Mouse (Mus musculus): Measurements from ENCODE around the gene Fkbpl.
A peak's percentile ranks its signal among the peaks of the same experiment; 100 is the strongest.

Fkbpl gene

DNA sequence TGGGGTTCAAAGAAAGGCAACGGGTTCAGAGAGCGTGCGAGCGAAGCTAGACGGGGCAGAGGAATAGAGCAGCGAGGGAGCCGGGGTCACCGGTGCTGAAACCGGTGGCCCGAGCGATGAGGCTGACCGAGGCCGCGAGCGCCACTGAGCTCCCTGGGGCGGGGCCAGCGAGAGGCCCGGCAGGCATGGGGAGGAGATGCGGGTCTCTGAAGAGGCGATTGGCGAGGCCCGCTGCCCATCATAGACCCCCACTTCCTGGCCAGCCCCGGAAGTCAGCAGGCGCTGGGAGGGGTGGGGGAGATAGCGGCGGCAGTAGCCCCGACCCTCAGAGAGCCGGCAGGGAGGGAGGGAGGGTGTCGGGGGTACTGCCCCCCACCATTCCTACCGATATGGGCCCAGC is 39.0 kb upstream of the Fkbpl start:
- peaks cover 68% of the 10 kb centered on the region for H3K4me1 ChIP-seq (replicated peaks; ENCODE audit: low read depth, low read length)
- H3K36me3 ChIP-seq (ENCODE audit: insufficient read depth, low read length) = peaks cover 41% of the 10 kb centered on the region
- H3K9me3 ChIP-seq (ENCODE audit: low read length) = no peaks in the 10 kb centered on the region
- peak overlapping the region; percentile 87 for H3K4me3 ChIP-seq (replicated peaks; ENCODE audit: low read length)
- H3K27me3 ChIP-seq (ENCODE audit: insufficient read depth, low read length) = no peaks in the 10 kb centered on the region
- TF ChIP-seq POU5F1 (IDR thresholded peaks at IDR 0.05; ENCODE audit: borderline replicate concordance, low read length) (no peak), CTCF (conservative IDR thresholded peaks at IDR 0.05; ENCODE audit: low read length) (no peak), NANOG (IDR thresholded peaks at IDR 0.05; ENCODE audit: borderline replicate concordance, low read length) (no peak)

DNA sequence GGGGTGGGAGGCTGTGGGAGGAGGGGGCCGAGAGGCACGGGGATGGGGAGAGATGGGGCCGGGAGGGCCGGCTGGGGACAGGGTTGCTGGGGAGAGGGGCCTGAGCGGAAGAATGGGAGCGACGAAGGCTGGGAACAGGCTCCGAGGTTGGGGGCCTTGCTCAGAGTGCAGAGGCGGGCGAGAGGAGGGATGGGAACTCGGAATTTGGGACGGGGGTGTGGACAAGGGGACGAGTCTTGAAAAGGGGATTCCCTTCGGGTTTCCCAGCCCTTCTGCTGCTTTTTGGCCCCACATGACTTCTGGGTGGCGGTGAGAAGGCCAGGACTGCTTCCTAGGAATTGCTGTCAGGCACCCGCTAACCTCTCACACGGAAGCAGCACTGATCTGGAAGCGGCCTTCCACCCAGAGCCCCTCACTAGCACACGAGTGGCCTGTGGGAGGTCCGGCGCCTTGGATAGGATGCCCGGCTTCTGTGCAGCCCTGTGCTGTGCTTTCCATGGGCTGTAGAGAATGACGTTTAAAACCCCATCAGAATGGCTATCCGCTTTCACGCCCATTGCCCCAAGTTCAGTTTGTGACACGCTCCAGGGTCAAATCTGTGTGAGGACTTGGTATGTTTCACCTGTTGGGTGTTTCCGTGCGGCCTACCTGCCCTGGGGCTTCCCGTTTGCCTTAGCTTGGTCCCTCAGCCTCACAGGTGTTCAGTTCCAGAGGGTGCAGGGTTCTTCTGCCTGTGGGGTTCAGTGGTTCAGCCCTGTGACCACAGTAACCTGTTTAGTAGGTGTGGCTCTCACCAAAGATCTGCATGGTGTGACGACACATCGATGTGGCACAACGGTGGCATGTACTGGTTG is 38.2 kb upstream of the Fkbpl start:
- no peaks in the 10 kb centered on the region for H3K27me3 ChIP-seq (ENCODE audit: insufficient read depth, low read length)
- H3K9me3 ChIP-seq (ENCODE audit: low read length) = no peaks in the 10 kb centered on the region
- H3K4me3 ChIP-seq (replicated peaks; ENCODE audit: low read length) = peak overlapping the region; percentile 87
- H3K36me3 ChIP-seq (ENCODE audit: insufficient read depth, low read length) = peaks cover 41% of the 10 kb centered on the region
- H3K4me1 ChIP-seq (replicated peaks; ENCODE audit: low read depth, low read length) = peaks cover 73% of the 10 kb centered on the region
- TF ChIP-seq POU5F1 (IDR thresholded peaks at IDR 0.05; ENCODE audit: borderline replicate concordance, low read length) (no peak), NANOG (IDR thresholded peaks at IDR 0.05; ENCODE audit: borderline replicate concordance, low read length) (no peak), CTCF (conservative IDR thresholded peaks at IDR 0.05; ENCODE audit: low read length) (no peak)

DNA sequence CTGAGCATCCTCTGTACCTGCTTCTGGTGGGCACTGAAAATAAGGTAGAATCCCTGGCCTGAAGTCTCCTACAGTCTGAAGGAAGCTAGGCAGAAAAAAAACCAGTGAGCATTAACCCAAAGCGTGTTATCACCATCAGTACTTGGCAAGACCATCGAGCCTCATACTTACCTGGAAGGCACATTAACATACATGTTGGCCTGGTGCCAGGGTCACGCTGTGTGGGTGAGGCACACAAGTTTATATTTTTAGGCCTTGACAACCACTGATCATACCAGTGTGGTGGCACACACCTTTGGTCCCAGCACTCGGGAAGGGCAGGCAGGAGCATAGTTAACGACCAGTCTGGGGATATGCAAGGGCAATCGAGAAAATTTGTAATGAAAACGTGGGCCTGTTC is 36.6 kb upstream of the Fkbpl start:
- H3K4me1 ChIP-seq (replicated peaks; ENCODE audit: low read depth, low read length) = peaks cover 74% of the 10 kb centered on the region
- no peaks in the 10 kb centered on the region for H3K27me3 ChIP-seq (ENCODE audit: insufficient read depth, low read length)
- TF ChIP-seq POU5F1 (IDR thresholded peaks at IDR 0.05; ENCODE audit: borderline replicate concordance, low read length) (no peak), NANOG (IDR thresholded peaks at IDR 0.05; ENCODE audit: borderline replicate concordance, low read length) (no peak), CTCF (conservative IDR thresholded peaks at IDR 0.05; ENCODE audit: low read length) (no peak)
- H3K4me3 ChIP-seq (replicated peaks; ENCODE audit: low read length) = no peak overlapping the region
- H3K36me3 ChIP-seq (ENCODE audit: insufficient read depth, low read length) = peaks cover 48% of the 10 kb centered on the region
- no peaks in the 10 kb centered on the region for H3K9me3 ChIP-seq (ENCODE audit: low read length)

DNA sequence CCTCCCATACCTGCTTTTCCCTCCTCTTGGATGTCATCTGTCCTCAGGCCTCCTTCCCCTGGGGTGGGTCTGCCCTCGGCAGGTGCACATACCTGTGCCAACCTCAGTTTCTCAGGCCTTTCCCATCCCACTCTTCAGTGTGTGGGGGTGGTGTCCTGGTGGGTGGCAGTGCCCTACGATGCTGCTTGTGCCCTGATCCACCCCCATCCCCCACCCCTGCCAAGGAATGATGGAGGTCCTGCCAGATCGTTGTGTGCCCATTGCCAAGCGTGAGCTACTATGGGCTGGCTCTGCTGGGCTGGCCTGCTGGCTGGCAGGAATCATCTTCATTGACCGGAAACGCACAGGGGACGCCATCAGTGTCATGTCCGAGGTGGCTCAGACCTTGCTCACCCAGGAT is 33.5 kb upstream of the Fkbpl start:
- H3K4me3 ChIP-seq (replicated peaks; ENCODE audit: low read length) = 0 out of 2 replicates have a peak overlapping the region, but pooled peaks have one; percentile 4
- no peak for TF ChIP-seq NANOG (IDR thresholded peaks at IDR 0.05; ENCODE audit: borderline replicate concordance, low read length)
- no peak for TF ChIP-seq POU5F1 (IDR thresholded peaks at IDR 0.05; ENCODE audit: borderline replicate concordance, low read length)
- no peak for TF ChIP-seq CTCF (conservative IDR thresholded peaks at IDR 0.05; ENCODE audit: low read length)
- H3K27me3 ChIP-seq (ENCODE audit: insufficient read depth, low read length) = no peaks in the 10 kb centered on the region
- H3K36me3 ChIP-seq (ENCODE audit: insufficient read depth, low read length) = peaks cover 78% of the 10 kb centered on the region
- H3K4me1 ChIP-seq (replicated peaks; ENCODE audit: low read depth, low read length) = peaks cover 91% of the 10 kb centered on the region
- no peaks in the 10 kb centered on the region for H3K9me3 ChIP-seq (ENCODE audit: low read length)

DNA sequence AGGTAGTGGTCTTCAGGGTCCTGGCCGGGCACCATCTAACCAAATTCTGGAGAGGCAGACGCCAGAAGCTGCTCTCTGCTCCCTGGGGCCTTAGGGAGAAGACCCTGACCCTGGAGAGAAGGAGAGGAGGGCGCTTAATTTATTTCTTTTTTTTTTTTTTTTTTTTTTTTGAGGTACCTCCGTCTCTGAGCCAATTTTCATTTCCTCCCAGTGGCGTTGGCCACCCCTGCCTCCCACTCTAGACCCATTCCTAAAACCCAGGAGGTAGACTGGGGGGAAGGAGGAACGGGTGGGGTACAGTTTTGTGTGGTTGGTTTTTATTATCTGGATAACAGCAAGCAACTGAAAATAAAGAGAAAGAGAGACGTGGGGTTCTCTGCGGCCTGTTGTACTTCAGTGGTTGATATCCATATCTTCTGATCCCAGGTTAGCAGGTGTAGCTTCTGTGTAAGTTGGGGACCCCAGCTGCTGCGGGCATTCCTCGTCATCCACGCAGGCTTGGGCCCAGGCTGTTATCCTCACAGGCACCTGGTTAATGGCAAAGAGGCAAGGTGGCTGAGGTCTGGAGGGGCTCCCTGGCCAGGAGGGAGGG is 31.4 kb upstream of the Fkbpl start:
- TF ChIP-seq NANOG (IDR thresholded peaks at IDR 0.05; ENCODE audit: borderline replicate concordance, low read length) = no peak
- TF ChIP-seq POU5F1 (IDR thresholded peaks at IDR 0.05; ENCODE audit: borderline replicate concordance, low read length) = no peak
- no peak for TF ChIP-seq CTCF (conservative IDR thresholded peaks at IDR 0.05; ENCODE audit: low read length)
- Histone ChIP-seq H3K9me3 (ENCODE audit: low read length) (no peaks in the 10 kb centered on the region), H3K36me3 (ENCODE audit: insufficient read depth, low read length) (peaks cover 81% of the 10 kb centered on the region), H3K4me3 (replicated peaks; ENCODE audit: low read length) (no peak overlapping the region), H3K27me3 (ENCODE audit: insufficient read depth, low read length) (no peaks in the 10 kb centered on the region), H3K4me1 (replicated peaks; ENCODE audit: low read depth, low read length) (peaks cover 75% of the 10 kb centered on the region)

DNA sequence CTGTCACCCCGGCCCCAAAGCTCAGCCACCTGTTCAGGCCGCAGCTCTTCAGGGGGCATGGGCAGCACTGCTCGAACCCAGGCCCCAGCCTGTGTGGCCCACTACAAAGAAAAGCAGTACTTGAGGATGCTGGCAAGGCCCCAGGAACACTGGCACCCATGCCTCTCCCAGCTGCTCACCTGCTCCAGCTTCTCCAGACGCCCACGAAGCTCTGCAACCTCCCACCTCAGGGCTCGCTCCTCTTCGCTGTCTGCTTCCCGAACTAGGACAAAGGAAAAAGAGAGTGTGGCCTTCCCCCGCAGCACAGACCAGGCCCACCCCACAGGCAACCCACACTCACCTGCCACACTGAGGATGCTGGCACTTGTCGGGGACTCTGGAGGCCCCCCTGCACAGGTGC is 30.7 kb upstream of the Fkbpl start:
- Histone ChIP-seq H3K4me1 (replicated peaks; ENCODE audit: low read depth, low read length) (peaks cover 68% of the 10 kb centered on the region), H3K27me3 (ENCODE audit: insufficient read depth, low read length) (no peaks in the 10 kb centered on the region), H3K4me3 (replicated peaks; ENCODE audit: low read length) (no peak overlapping the region), H3K36me3 (ENCODE audit: insufficient read depth, low read length) (peaks cover 74% of the 10 kb centered on the region), H3K9me3 (ENCODE audit: low read length) (no peaks in the 10 kb centered on the region)
- TF ChIP-seq CTCF (conservative IDR thresholded peaks at IDR 0.05; ENCODE audit: low read length) (no peak), POU5F1 (IDR thresholded peaks at IDR 0.05; ENCODE audit: borderline replicate concordance, low read length) (no peak), NANOG (IDR thresholded peaks at IDR 0.05; ENCODE audit: borderline replicate concordance, low read length) (no peak)

DNA sequence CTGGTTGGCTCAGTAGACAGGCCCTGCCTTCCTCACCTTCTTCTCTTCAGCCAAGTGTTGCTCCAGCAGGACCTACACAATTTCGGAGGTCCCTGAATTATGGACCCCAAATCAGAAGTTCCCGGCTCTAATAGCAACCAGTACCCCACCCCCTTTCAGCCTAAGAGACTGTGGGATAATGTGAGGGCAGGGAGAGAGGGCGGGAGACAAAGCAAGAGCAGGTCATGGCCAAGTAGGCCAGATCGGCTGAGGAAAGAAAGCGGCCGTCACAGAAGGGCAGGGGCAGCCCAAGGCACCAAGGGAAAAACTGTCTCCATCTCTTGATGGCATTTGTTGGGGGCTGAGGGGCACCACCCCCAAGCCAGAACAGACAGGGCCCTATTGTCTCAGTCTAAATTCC is 28.7 kb upstream of the Fkbpl start, which contains the start of gene Egfl8:
Gene Egfl8 (minus strand): TSS at position 101 of the 400 bp plus-strand sequence.
- H3K36me3 ChIP-seq (ENCODE audit: insufficient read depth, low read length) = peaks cover 67% of the 10 kb centered on the region
- H3K27me3 ChIP-seq (ENCODE audit: insufficient read depth, low read length) = no peaks in the 10 kb centered on the region
- TF ChIP-seq CTCF (conservative IDR thresholded peaks at IDR 0.05; ENCODE audit: low read length) = no peak
- H3K4me3 ChIP-seq (replicated peaks; ENCODE audit: low read length) = no peak within 1 kb of the TSS
- H3K9me3 ChIP-seq (ENCODE audit: low read length) = no peaks in the 10 kb centered on the region
- H3K4me1 ChIP-seq (replicated peaks; ENCODE audit: low read depth, low read length) = peaks cover 55% of the 10 kb centered on the region

DNA sequence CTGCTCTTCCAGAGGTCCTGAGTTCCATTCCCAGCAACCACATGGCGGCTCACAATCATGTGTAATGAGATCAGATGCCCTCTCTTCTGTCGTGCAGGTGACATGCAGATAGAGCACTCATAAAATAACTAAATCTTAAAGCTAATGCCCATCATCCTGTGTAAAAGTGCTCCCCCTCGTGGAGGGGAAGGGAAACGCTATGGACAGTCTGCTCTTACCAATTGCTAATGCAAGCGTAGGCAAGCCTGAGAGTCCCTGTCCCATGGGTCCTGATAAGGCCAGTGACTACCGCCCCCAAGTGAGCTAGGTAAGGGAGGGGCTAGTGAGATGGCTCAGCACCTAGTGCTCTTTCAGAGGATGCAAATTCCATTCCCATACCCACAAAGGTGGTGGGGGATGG is 25.6 kb upstream of the Fkbpl start:
- H3K27me3 ChIP-seq (ENCODE audit: insufficient read depth, low read length) = no peaks in the 10 kb centered on the region
- no peaks in the 10 kb centered on the region for H3K9me3 ChIP-seq (ENCODE audit: low read length)
- no peak overlapping the region for H3K4me3 ChIP-seq (replicated peaks; ENCODE audit: low read length)
- TF ChIP-seq NANOG (IDR thresholded peaks at IDR 0.05; ENCODE audit: borderline replicate concordance, low read length) (no peak), CTCF (conservative IDR thresholded peaks at IDR 0.05; ENCODE audit: low read length) (peak; percentile 95)
- H3K36me3 ChIP-seq (ENCODE audit: insufficient read depth, low read length) = peaks cover 52% of the 10 kb centered on the region
- peaks cover 45% of the 10 kb centered on the region for H3K4me1 ChIP-seq (replicated peaks; ENCODE audit: low read depth, low read length)

All from E14TG2a.4 (cell line).